ENCODE assay signal across 10 mouse cellular contexts in genomic region chr1:164804277-164804676, GRCm38 (mm10). TPM values are rescaled to one million over a fixed set of nuclear protein-coding genes. Genes with fewer than 3 reads are reported as not detected.
"Had no signal": no experiment of that assay in that cellular context is flagged by ENCODE, and none has a peak within 500 bp of the region (broad histone marks: within the 10 kb centered on the region; RNA-seq: fewer than 3 reads in every experiment).

No protein-coding gene starts in this region.

- DNase-seq: kidney, adult 9 months; left cerebral cortex, postnatal 4 days; lung, adult 18-20 months; midbrain, embryonic 14.5 days; retina, postnatal 1 day; right cerebral cortex, postnatal 25 days; thymus, postnatal 4 days had no signal

- H3K4me2 ChIP-seq: limb, embryonic 13.5 days had no signal

- ATAC-seq: intestine, embryonic 16.5 days had no signal

- H3K27me3 ChIP-seq: limb, embryonic 13.5 days had no signal

- H3K36me3 ChIP-seq: limb, embryonic 13.5 days had no signal

- H3K9ac ChIP-seq: limb, embryonic 13.5 days; liver, embryonic 14.5 days had no signal

- H3K4me3 ChIP-seq: limb, embryonic 13.5 days had no signal

- H3K9me3 ChIP-seq: limb, embryonic 13.5 days had no signal

- H3K27ac ChIP-seq: limb, embryonic 13.5 days; liver, embryonic 14.5 days had no signal

RNA-seq across cellular contexts. Expression of gene Dpt, which starts 7.8 kb away (rescaled TPM):
- polyA plus RNA-seq: midbrain, embryonic 14.5 days had no signal
